Mouse (Mus musculus) retina, embryonic 14.5 days (tissue): ENCODE measurements around the gene Ppme1.

ENCODE experiments used
- DNase-seq: peaks from one replicate; pipeline ENCODE4 v3.0.0-alpha.2; 2015; ENCODE audit warnings: low spot score

Gene Ppme1

GRCm38 (mm10) chr7:100327514-100327913 is 44.6 kb downstream of the Ppme1 start:
- DNase-seq = no peak

GRCm38 (mm10) chr7:100325482-100325881 is 46.6 kb downstream of the Ppme1 start:
- peak; percentile 50 for DNase-seq

GRCm38 (mm10) chr7:100323721-100324120 is 48.4 kb downstream of the Ppme1 start:
- no peak for DNase-seq

GRCm38 (mm10) chr7:100317534-100317933 is 54.6 kb downstream of the Ppme1 start:
- no peak for DNase-seq

- no peak for DNase-seq
Observed at GRCm38 (mm10) chr7:100316924-100317323, 55.2 kb downstream of the Ppme1 start.

- no peak for DNase-seq
Observed at GRCm38 (mm10) chr7:100312716-100313115, 59.4 kb downstream of the Ppme1 start.

- DNase-seq = no peak
Observed at GRCm38 (mm10) chr7:100310290-100310689, 61.8 kb downstream of the Ppme1 start.

GRCm38 (mm10) chr7:100309679-100310078 is 62.4 kb downstream of the Ppme1 start:
- DNase-seq = no peak

- DNase-seq = no peak
Observed at GRCm38 (mm10) chr7:100309216-100309615, 62.9 kb downstream of the Ppme1 start.

GRCm38 (mm10) chr7:100307872-100308653 is 64.0 kb downstream of the Ppme1 start:
- DNase-seq = peak; percentile 56

- DNase-seq = no peak
Observed at GRCm38 (mm10) chr7:100305894-100306293, 66.2 kb downstream of the Ppme1 start.

GRCm38 (mm10) chr7:100302316-100302715 is 69.8 kb downstream of the Ppme1 start:
- no peak for DNase-seq

- DNase-seq = no peak
Observed at GRCm38 (mm10) chr7:100301390-100301789, 70.7 kb downstream of the Ppme1 start.

GRCm38 (mm10) chr7:100298861-100299510 is 73.1 kb downstream of the Ppme1 start:
- no peak for DNase-seq

- DNase-seq = no peak
Observed at GRCm38 (mm10) chr7:100296699-100297098, 75.4 kb downstream of the Ppme1 start.

GRCm38 (mm10) chr7:100295745-100296144 is 76.4 kb downstream of the Ppme1 start:
- DNase-seq = no peak

- no peak for DNase-seq
Observed at GRCm38 (mm10) chr7:100293546-100293945, 78.6 kb downstream of the Ppme1 start.

GRCm38 (mm10) chr7:100288622-100289021 is 83.5 kb downstream of the Ppme1 start:
- peak; percentile 18 for DNase-seq

GRCm38 (mm10) chr7:100287748-100288578 is 84.1 kb downstream of the Ppme1 start:
- peak; percentile 26 for DNase-seq

GRCm38 (mm10) chr7:100285383-100285782 is 86.7 kb downstream of the Ppme1 start, which contains the start of gene P4ha3:
Gene P4ha3, plus strand, starts transcription at chr7:100285520.
- peak; percentile 47 for DNase-seq

- DNase-seq = no peak
Observed at GRCm38 (mm10) chr7:100283298-100283697, 88.8 kb downstream of the Ppme1 start.

- DNase-seq = no peak
Observed at GRCm38 (mm10) chr7:100281596-100281995, 90.5 kb downstream of the Ppme1 start.
